Mouse (Mus musculus) layer of hippocampus, adult 9-10 months (tissue): ENCODE data around the gene Rora.

Experiments
- DNase-seq: peaks from one replicate; pipeline ENCODE4 v3.0.0; 2022; ENCODE audit warnings: low spot score

The Rora gene

GRCm38 (mm10) chr9:69141859-69142258 lies 488.3 kb downstream of the Rora start:
- no peak for DNase-seq

- no peak for DNase-seq
Observed at GRCm38 (mm10) chr9:69146937-69147336, 493.4 kb downstream of the Rora start.

GRCm38 (mm10) chr9:69150224-69150623 lies 496.6 kb downstream of the Rora start:
- no peak for DNase-seq

GRCm38 (mm10) chr9:69154684-69155083 lies 501.1 kb downstream of the Rora start:
- no peak for DNase-seq

GRCm38 (mm10) chr9:69155836-69156595 lies 502.4 kb downstream of the Rora start:
- no peak for DNase-seq

- DNase-seq = no peak
Observed at GRCm38 (mm10) chr9:69160818-69161217, 507.2 kb downstream of the Rora start.

- no peak for DNase-seq
Observed at GRCm38 (mm10) chr9:69164653-69165052, 511.1 kb downstream of the Rora start.

GRCm38 (mm10) chr9:69165096-69165836 lies 511.7 kb downstream of the Rora start:
- no peak for DNase-seq

- no peak for DNase-seq
Observed at GRCm38 (mm10) chr9:69174061-69174460, 520.5 kb downstream of the Rora start.

- DNase-seq = no peak
Observed at GRCm38 (mm10) chr9:69174527-69175116, 521.0 kb downstream of the Rora start.

GRCm38 (mm10) chr9:69176988-69177387 lies 523.4 kb downstream of the Rora start:
- DNase-seq = no peak

GRCm38 (mm10) chr9:69179224-69179623 lies 525.6 kb downstream of the Rora start:
- DNase-seq = no peak

- DNase-seq = no peak
Observed at GRCm38 (mm10) chr9:69180961-69181360, 527.4 kb downstream of the Rora start.

GRCm38 (mm10) chr9:69181411-69181810 lies 527.8 kb downstream of the Rora start:
- no peak for DNase-seq

GRCm38 (mm10) chr9:69183888-69184287 lies 530.3 kb downstream of the Rora start:
- DNase-seq = no peak

- no peak for DNase-seq
Observed at GRCm38 (mm10) chr9:69190726-69191125, 537.1 kb downstream of the Rora start.

- DNase-seq = no peak
Observed at GRCm38 (mm10) chr9:69192446-69192845, 538.9 kb downstream of the Rora start.

- no peak for DNase-seq
Observed at GRCm38 (mm10) chr9:69194638-69195605, 541.3 kb downstream of the Rora start.

- DNase-seq = peak; percentile 15
Observed at GRCm38 (mm10) chr9:69213796-69214195, 560.2 kb downstream of the Rora start.

- DNase-seq = no peak
Observed at GRCm38 (mm10) chr9:69224841-69225240, 571.3 kb downstream of the Rora start.

- DNase-seq = no peak
Observed at GRCm38 (mm10) chr9:69226424-69226823, 572.8 kb downstream of the Rora start.

GRCm38 (mm10) chr9:69227806-69228205 lies 574.2 kb downstream of the Rora start:
- DNase-seq = no peak
